Mouse (Mus musculus): Measurements from ENCODE around the gene Eml1. TPM values are rescaled to one million over a fixed set of nuclear protein-coding genes. Genes with fewer than 3 reads are reported as not detected.

Eml1 gene
- polyA plus RNA-seq, 1 experiment from 2014 or later, result 77.5 TPM

GRCm38 (mm10) chr12:108534484-108534883 is 163.7 kb downstream of the Eml1 start:
- Histone ChIP-seq H3K4me2 (no peak overlapping the region), H3K9me3 (replicated peaks) (no peaks in the 10 kb centered on the region), H3K27ac (no peak overlapping the region), H3K4me3 (replicated peaks) (no peak overlapping the region), H3K4me1 (peaks cover 6% of the 10 kb centered on the region), H3K27me3 (no peaks in the 10 kb centered on the region), H3K9ac (no peak overlapping the region), H3K36me3 (peaks cover 55% of the 10 kb centered on the region)
- WGBS, result 83% methylated on average over 11 of the region's 11 CpGs
- no peak for ATAC-seq (replicated peaks; ENCODE audit: low FRiP score)

GRCm38 (mm10) chr12:108536461-108536860 is 165.7 kb downstream of the Eml1 start:
- no peaks in the 10 kb centered on the region for H3K9me3 ChIP-seq (replicated peaks)
- no peaks in the 10 kb centered on the region for H3K27me3 ChIP-seq
- no peak overlapping the region for H3K27ac ChIP-seq
- H3K4me2 ChIP-seq, result no peak overlapping the region
- H3K9ac ChIP-seq, result no peak overlapping the region
- no peak overlapping the region for H3K4me3 ChIP-seq (replicated peaks)
- peaks cover 53% of the 10 kb centered on the region for H3K36me3 ChIP-seq
- no peak for ATAC-seq (replicated peaks; ENCODE audit: low FRiP score)
- H3K4me1 ChIP-seq, result peaks cover 6% of the 10 kb centered on the region
- WGBS, result 78% methylated on average over 10 of the region's 10 CpGs

GRCm38 (mm10) chr12:108541088-108541487 is 170.3 kb downstream of the Eml1 start:
- WGBS, result 32% methylated on average over 6 of the region's 6 CpGs

GRCm38 (mm10) chr12:108546508-108547153 is 175.9 kb downstream of the Eml1 start:
- H3K27me3 ChIP-seq, result no peaks in the 10 kb centered on the region
- no peaks in the 10 kb centered on the region for H3K9me3 ChIP-seq (replicated peaks)
- H3K4me2 ChIP-seq, result peak overlapping the region; percentile 33
- H3K36me3 ChIP-seq, result no peaks in the 10 kb centered on the region
- peak overlapping the region; percentile 24; the same call in 1 of the 2 replicates for H3K27ac ChIP-seq
- H3K9ac ChIP-seq, result no peak overlapping the region
- no peak overlapping the region for H3K4me3 ChIP-seq (replicated peaks)
- 10% methylated on average over 10 of the region's 10 CpGs for WGBS
- ATAC-seq (replicated peaks; ENCODE audit: low FRiP score), result peak; percentile 38; the same call in 1 of the 2 replicates
- H3K4me1 ChIP-seq, result peaks cover 23% of the 10 kb centered on the region

More at GRCm38 (mm10) chr12:108541088-108541487, 170.3 kb downstream of the Eml1 start:
- no peak overlapping the region for H3K4me2 ChIP-seq
- no peaks in the 10 kb centered on the region for H3K27me3 ChIP-seq
- H3K4me3 ChIP-seq (replicated peaks), result no peak overlapping the region
- peaks cover 6% of the 10 kb centered on the region for H3K4me1 ChIP-seq
- peaks cover 31% of the 10 kb centered on the region for H3K36me3 ChIP-seq
- no peak for ATAC-seq (replicated peaks; ENCODE audit: low FRiP score)
- no peak overlapping the region for H3K9ac ChIP-seq
- H3K27ac ChIP-seq, result no peak overlapping the region
- no peaks in the 10 kb centered on the region for H3K9me3 ChIP-seq (replicated peaks)

GRCm38 (mm10) chr12:108547251-108547875 is 176.6 kb downstream of the Eml1 start:
- H3K4me3 ChIP-seq (replicated peaks), result no peak overlapping the region
- H3K9ac ChIP-seq, result no peak overlapping the region
- H3K27me3 ChIP-seq, result 0 out of 2 replicates have a peak, but pooled peaks cover under 1% of the 10 kb centered on the region
- H3K9me3 ChIP-seq (replicated peaks), result no peaks in the 10 kb centered on the region
- no peaks in the 10 kb centered on the region for H3K36me3 ChIP-seq
- 61% methylated on average over 15 of the region's 15 CpGs for WGBS
- peaks cover 23% of the 10 kb centered on the region for H3K4me1 ChIP-seq
- ATAC-seq (replicated peaks; ENCODE audit: low FRiP score), result no peak
- H3K27ac ChIP-seq, result peak overlapping the region; percentile 24
- peak overlapping the region; percentile 20; the same call in 1 of the 2 replicates for H3K4me2 ChIP-seq

- H3K27me3 ChIP-seq, result 0 out of 2 replicates have a peak, but pooled peaks cover 4% of the 10 kb centered on the region
- no peak for ATAC-seq (replicated peaks; ENCODE audit: low FRiP score)
- no peaks in the 10 kb centered on the region for H3K9me3 ChIP-seq (replicated peaks)
- peaks cover 24% of the 10 kb centered on the region for H3K4me1 ChIP-seq
- H3K4me2 ChIP-seq, result no peak overlapping the region
- H3K36me3 ChIP-seq, result no peaks in the 10 kb centered on the region
- no peak overlapping the region for H3K4me3 ChIP-seq (replicated peaks)
- no peak overlapping the region for H3K27ac ChIP-seq
- WGBS, result 83% methylated on average over 7 of the region's 7 CpGs
- H3K9ac ChIP-seq, result no peak overlapping the region
These were observed 181.0 kb downstream of the Eml1 start for GRCm38 (mm10) chr12:108551731-108552130.

GRCm38 (mm10) chr12:108553079-108553478 is 182.3 kb downstream of the Eml1 start:
- no peak for ATAC-seq (replicated peaks; ENCODE audit: low FRiP score)
- WGBS, result 47% methylated on average over 6 of the region's 6 CpGs
- no peak overlapping the region for H3K27ac ChIP-seq

GRCm38 (mm10) chr12:108554120-108554841 is 183.5 kb downstream of the Eml1 start, which contains the start of gene Evl:
Gene Evl, plus strand, starts transcription at chr12:108554720.
- ATAC-seq (replicated peaks; ENCODE audit: low FRiP score), result peak; percentile 93
- Histone ChIP-seq H3K27ac (peak within 1 kb of the TSS; percentile 84), H3K4me1 (peaks cover 34% of the 10 kb centered on the region), H3K9me3 (replicated peaks) (no peaks in the 10 kb centered on the region), H3K9ac (peak within 1 kb of the TSS; percentile 96), H3K36me3 (no peaks in the 10 kb centered on the region), H3K27me3 (0 out of 2 replicates have a peak, but pooled peaks cover 4% of the 10 kb centered on the region), H3K4me3 (replicated peaks) (peak within 1 kb of the TSS; percentile 100), H3K4me2 (peak within 1 kb of the TSS; percentile 84)
- WGBS, result 1% methylated on average over 49 of the region's 50 CpGs

More at GRCm38 (mm10) chr12:108553079-108553478, 182.3 kb downstream of the Eml1 start:
- H3K27me3 ChIP-seq, result 0 out of 2 replicates have a peak, but pooled peaks cover 4% of the 10 kb centered on the region
- no peaks in the 10 kb centered on the region for H3K9me3 ChIP-seq (replicated peaks)
- H3K4me1 ChIP-seq, result peaks cover 24% of the 10 kb centered on the region
- no peak overlapping the region for H3K4me3 ChIP-seq (replicated peaks)
- H3K36me3 ChIP-seq, result no peaks in the 10 kb centered on the region
- H3K9ac ChIP-seq, result no peak overlapping the region
- no peak overlapping the region for H3K4me2 ChIP-seq

GRCm38 (mm10) chr12:108554861-108555556 is 184.3 kb downstream of the Eml1 start:
- Histone ChIP-seq H3K4me2 (peak overlapping the region; percentile 84), H3K4me3 (replicated peaks) (peak overlapping the region; percentile 100), H3K9me3 (replicated peaks) (no peaks in the 10 kb centered on the region), H3K9ac (peak overlapping the region; percentile 96), H3K36me3 (no peaks in the 10 kb centered on the region), H3K4me1 (peaks cover 34% of the 10 kb centered on the region), H3K27me3 (0 out of 2 replicates have a peak, but pooled peaks cover 4% of the 10 kb centered on the region), H3K27ac (peak overlapping the region; percentile 84)
- ATAC-seq (replicated peaks; ENCODE audit: low FRiP score), result peak; percentile 79
- under 1% methylated on average over 91 of the region's 100 CpGs for WGBS

GRCm38 (mm10) chr12:108558194-108558593 is 187.4 kb downstream of the Eml1 start:
- Histone ChIP-seq H3K9ac (no peak overlapping the region), H3K4me1 (peaks cover 37% of the 10 kb centered on the region), H3K4me2 (no peak overlapping the region), H3K9me3 (replicated peaks) (no peaks in the 10 kb centered on the region), H3K27ac (no peak overlapping the region; the same call in 1 of the 2 replicates), H3K4me3 (replicated peaks) (no peak overlapping the region), H3K27me3 (no peaks in the 10 kb centered on the region), H3K36me3 (no peaks in the 10 kb centered on the region)
- no peak for ATAC-seq (replicated peaks; ENCODE audit: low FRiP score)

- Histone ChIP-seq H3K27ac (no peak overlapping the region), H3K36me3 (peaks cover 3% of the 10 kb centered on the region; the same call in 1 of the 2 replicates), H3K9me3 (replicated peaks) (no peaks in the 10 kb centered on the region), H3K4me3 (replicated peaks) (no peak overlapping the region), H3K4me1 (peaks cover 14% of the 10 kb centered on the region), H3K4me2 (no peak overlapping the region), H3K9ac (no peak overlapping the region), H3K27me3 (no peaks in the 10 kb centered on the region)
- no peak for ATAC-seq (replicated peaks; ENCODE audit: low FRiP score)
- WGBS, result 89% methylated on average over 3 of the region's 3 CpGs
These were observed 192.5 kb downstream of the Eml1 start for GRCm38 (mm10) chr12:108563238-108563637.

All from kidney, embryonic 15.5 days (tissue).